Mouse (Mus musculus): Measurements from ENCODE around the gene Mef2a. TPM values are rescaled to one million over a fixed set of nuclear protein-coding genes. Genes with fewer than 3 reads are reported as not detected.

Mef2a gene
- polyA plus RNA-seq, 1 experiment: 64.5 TPM

- no peak overlapping the region for H3K4me2 ChIP-seq (ENCODE audit: low read depth)
These were observed 166.8 kb downstream of the Mef2a start for GRCm38 (mm10) chr7:67205734-67206425.

GRCm38 (mm10) chr7:67203625-67204024, 169.0 kb downstream of the Mef2a start:
- Histone ChIP-seq H3K36me3 (ENCODE audit: control insufficient read depth, insufficient read depth) (no peaks in the 10 kb centered on the region), H3ac (ENCODE audit: control insufficient read depth, insufficient read length) (no peak overlapping the region), H3K79me2 (ENCODE audit: control insufficient read depth, insufficient read depth) (no peaks in the 10 kb centered on the region), H3K27me3 (ENCODE audit: control insufficient read depth, insufficient read depth, insufficient read length) (no peaks in the 10 kb centered on the region), H3K4me3 (no peak overlapping the region), H3K4me2 (ENCODE audit: low read depth) (no peak overlapping the region)
- no peak for TF ChIP-seq MYOG (IDR thresholded peaks at IDR 0.05; ENCODE audit: control insufficient read depth in 1 of 3, insufficient read depth in 1 of 3, insufficient read length in 2 of 3, low read depth in 2 of 3)
- no peak for TF ChIP-seq POLR2A (IDR thresholded peaks at IDR 0.05; ENCODE audit: insufficient read length, low read depth)
- no peak for TF ChIP-seq MYOD1 (IDR thresholded peaks at IDR 0.05; ENCODE audit: control insufficient read depth in 1 of 3, insufficient read length in 2 of 3, low read depth in 2 of 3)
- TF ChIP-seq TCF12 (IDR thresholded peaks at IDR 0.05; ENCODE audit: insufficient read depth, poor library complexity, severe bottlenecking): no peak
- no peak for TF ChIP-seq USF1 (IDR thresholded peaks at IDR 0.05; ENCODE audit: low read depth)
- no peak for TF ChIP-seq REST (IDR thresholded peaks at IDR 0.05; ENCODE audit: insufficient read depth, insufficient read length)
- no peak for TF ChIP-seq SRF (IDR thresholded peaks at IDR 0.05; ENCODE audit: control insufficient read depth, insufficient read length, low read depth)
- no peak for TF ChIP-seq TCF3 (IDR thresholded peaks at IDR 0.05; ENCODE audit: insufficient read length, low read depth)
- TF ChIP-seq POLR2AphosphoS2 (IDR thresholded peaks at IDR 0.05; ENCODE audit: insufficient read length, low read depth): no peak
- TF ChIP-seq MAX (IDR thresholded peaks at IDR 0.05; ENCODE audit: low read depth): no peak
- TF ChIP-seq E2F4 (IDR thresholded peaks at IDR 0.05; ENCODE audit: insufficient read depth): no peak
- no peak for TF ChIP-seq CEBPB (IDR thresholded peaks at IDR 0.05; ENCODE audit: insufficient read depth, poor library complexity, severe bottlenecking)

More at GRCm38 (mm10) chr7:67205734-67206425, 166.8 kb downstream of the Mef2a start:
- TF ChIP-seq MYOD1 (IDR thresholded peaks at IDR 0.05; ENCODE audit: control insufficient read depth in 1 of 3, insufficient read length in 2 of 3, low read depth in 2 of 3) (no peak), TCF3 (IDR thresholded peaks at IDR 0.05; ENCODE audit: insufficient read length, low read depth) (no peak), USF1 (IDR thresholded peaks at IDR 0.05; ENCODE audit: low read depth) (no peak), POLR2A (IDR thresholded peaks at IDR 0.05; ENCODE audit: insufficient read length, low read depth) (no peak), E2F4 (IDR thresholded peaks at IDR 0.05; ENCODE audit: insufficient read depth) (no peak), MYOG (IDR thresholded peaks at IDR 0.05; ENCODE audit: control insufficient read depth in 1 of 3, insufficient read depth in 1 of 3, insufficient read length in 2 of 3, low read depth in 2 of 3) (no peak), CEBPB (IDR thresholded peaks at IDR 0.05; ENCODE audit: insufficient read depth, poor library complexity, severe bottlenecking) (no peak), POLR2AphosphoS2 (IDR thresholded peaks at IDR 0.05; ENCODE audit: insufficient read length, low read depth) (no peak), REST (IDR thresholded peaks at IDR 0.05; ENCODE audit: insufficient read depth, insufficient read length) (no peak), MAX (IDR thresholded peaks at IDR 0.05; ENCODE audit: low read depth) (no peak), TCF12 (IDR thresholded peaks at IDR 0.05; ENCODE audit: insufficient read depth, poor library complexity, severe bottlenecking) (no peak), SRF (IDR thresholded peaks at IDR 0.05; ENCODE audit: control insufficient read depth, insufficient read length, low read depth) (no peak)
- Histone ChIP-seq H3K36me3 (ENCODE audit: control insufficient read depth, insufficient read depth) (no peaks in the 10 kb centered on the region), H3K27me3 (ENCODE audit: control insufficient read depth, insufficient read depth, insufficient read length) (no peaks in the 10 kb centered on the region), H3K4me3 (no peak overlapping the region), H3ac (ENCODE audit: control insufficient read depth, insufficient read length) (no peak overlapping the region), H3K79me2 (ENCODE audit: control insufficient read depth, insufficient read depth) (no peaks in the 10 kb centered on the region)

- no peak overlapping the region for H3K4me2 ChIP-seq (ENCODE audit: low read depth)
- H3K36me3 ChIP-seq (ENCODE audit: control insufficient read depth, insufficient read depth): no peaks in the 10 kb centered on the region
- H3K27me3 ChIP-seq (ENCODE audit: control insufficient read depth, insufficient read depth, insufficient read length): no peaks in the 10 kb centered on the region
- H3K4me3 ChIP-seq: no peak overlapping the region
- TF ChIP-seq MYOG (IDR thresholded peaks at IDR 0.05; ENCODE audit: control insufficient read depth in 1 of 3, insufficient read depth in 1 of 3, insufficient read length in 2 of 3, low read depth in 2 of 3): no peak
- no peak for TF ChIP-seq SRF (IDR thresholded peaks at IDR 0.05; ENCODE audit: control insufficient read depth, insufficient read length, low read depth)
- TF ChIP-seq MYOD1 (IDR thresholded peaks at IDR 0.05; ENCODE audit: control insufficient read depth in 1 of 3, insufficient read length in 2 of 3, low read depth in 2 of 3): no peak
- no peak for TF ChIP-seq TCF3 (IDR thresholded peaks at IDR 0.05; ENCODE audit: insufficient read length, low read depth)
- no peak overlapping the region for H3ac ChIP-seq (ENCODE audit: control insufficient read depth, insufficient read length)
- H3K79me2 ChIP-seq (ENCODE audit: control insufficient read depth, insufficient read depth): no peaks in the 10 kb centered on the region
These were observed 173.2 kb downstream of the Mef2a start for GRCm38 (mm10) chr7:67199412-67199811.

- TF ChIP-seq TCF3 (IDR thresholded peaks at IDR 0.05; ENCODE audit: insufficient read length, low read depth) (no peak), TCF12 (IDR thresholded peaks at IDR 0.05; ENCODE audit: insufficient read depth, poor library complexity, severe bottlenecking) (no peak), POLR2AphosphoS2 (IDR thresholded peaks at IDR 0.05; ENCODE audit: insufficient read length, low read depth) (no peak), MYOD1 (IDR thresholded peaks at IDR 0.05; ENCODE audit: control insufficient read depth in 1 of 3, insufficient read length in 2 of 3, low read depth in 2 of 3) (no peak)
- Histone ChIP-seq H3K4me2 (ENCODE audit: low read depth) (no peak overlapping the region), H3ac (ENCODE audit: control insufficient read depth, insufficient read length) (no peak overlapping the region), H3K27me3 (ENCODE audit: control insufficient read depth, insufficient read depth, insufficient read length) (peaks cover 14% of the 10 kb centered on the region), H3K79me2 (ENCODE audit: control insufficient read depth, insufficient read depth) (no peaks in the 10 kb centered on the region), H3K4me3 (no peak overlapping the region), H3K36me3 (ENCODE audit: control insufficient read depth, insufficient read depth) (no peaks in the 10 kb centered on the region)
These were observed 188.9 kb downstream of the Mef2a start for GRCm38 (mm10) chr7:67183786-67184185.

Other genes with a start within 250 kb of the Mef2a start
- 7.7 TPM for gene Lysmd4, start 150.3 kb downstream of the Mef2a start, polyA plus RNA-seq (2012; fragmentation: generic; extraction: Trizol)

All from myocyte (in vitro differentiated cells).